Mouse (Mus musculus) lung, embryonic 15.5 days (tissue): ENCODE results near the gene Pgap3. TPM values are rescaled to one million over a fixed set of nuclear protein-coding genes. Genes with fewer than 3 reads are reported as not detected.
A peak's percentile ranks its signal among the peaks of the same experiment; 100 is the strongest.

Source experiments
- ATAC-seq: fragments of 200-750 bp; cut with Nextera tagmentation; 2 replicates; pipeline ENCODE4 v1.8.0; 2017; ENCODE audit warnings: moderate number of reproducible peaks, borderline replicate concordance; ENCODE audit not compliant: low FRiP score, low TSS enrichment; ENCODE audit errors: extremely low read depth
- H3K27ac ChIP-seq: fragments of 300-500 bp; sonication (generic); 2 replicates; pipeline ENCODE4 v1.5.1; 2015; ENCODE audit warnings: moderate library complexity, mild to moderate bottlenecking, inconsistent platforms
- H3K27me3 ChIP-seq: fragments of 300-500 bp; sonication (generic); 2 replicates; pipeline ENCODE4 v1.6.1; 2015; ENCODE audit warnings: inconsistent platforms
- H3K36me3 ChIP-seq: fragments of 300-500 bp; sonication (generic); 2 replicates; pipeline ENCODE4 v1.6.1; 2015; ENCODE audit warnings: inconsistent platforms
- H3K4me1 ChIP-seq: fragments of 300-500 bp; sonication (generic); 2 replicates; pipeline ENCODE4 v1.6.1; 2015; ENCODE audit warnings: inconsistent platforms
- H3K4me2 ChIP-seq: fragments of 300-500 bp; sonication (generic); 2 replicates; pipeline ENCODE4 v1.6.1; 2015; ENCODE audit warnings: inconsistent platforms, mild to moderate bottlenecking, moderate library complexity
- H3K4me3 ChIP-seq: fragments of 300-500 bp; sonication (generic); 2 replicates; pipeline ENCODE4 v1.5.1; 2015; ENCODE audit warnings: mild to moderate bottlenecking, inconsistent platforms
- H3K9ac ChIP-seq: fragments of 300-500 bp; sonication (generic); 2 replicates; pipeline ENCODE4 v1.6.1; 2015; ENCODE audit warnings: inconsistent platforms
- H3K9me3 ChIP-seq: fragments of 300-500 bp; sonication (generic); 2 replicates; pipeline ENCODE4 v1.6.1; 2016; ENCODE audit warnings: inconsistent platforms
- WGBS: fragments of 180-500 bp; shearing (Covaris S2); methylation state at CpG from one replicate; pipeline ENCODE4 v1.1.7; 2015; 5-methylcytosine and 5-hydroxymethylcytosine counted together
- polyA plus RNA-seq: library from polyadenylated mRNA; unstranded; fragments of >200 nt; fragmentation: Nextera tagmentation; extraction: Ambion mirVana; gene quantifications from 2 replicates; pipeline ENCODE4 v1.2.1, GENCODE M21; 2015

Pgap3 gene
- polyA plus RNA-seq, 1 experiment from 2014 or later: 14.7 TPM

DNA sequence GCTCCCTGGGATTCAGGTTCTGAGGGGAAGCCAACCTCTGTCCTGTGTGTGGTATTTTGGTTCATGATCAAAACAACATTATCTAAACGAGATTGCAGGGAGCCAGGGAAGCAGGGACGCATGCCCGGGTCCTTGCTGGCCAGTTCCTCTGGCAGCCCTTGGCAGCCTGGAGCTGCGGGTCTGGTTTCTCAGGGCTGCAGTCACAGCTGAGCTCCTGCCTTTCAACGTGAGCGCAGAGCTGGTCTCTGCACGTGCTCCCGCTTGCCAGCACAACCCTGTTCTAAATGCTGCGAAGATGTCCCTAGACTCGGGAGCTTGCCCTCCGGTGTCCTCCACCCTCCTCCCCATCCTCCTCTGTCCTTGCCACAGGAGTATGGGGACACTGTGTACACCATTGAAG, 22.5 kb downstream of the Pgap3 start:
- peaks cover 8% of the 10 kb centered on the region for H3K4me1 ChIP-seq

DNA sequence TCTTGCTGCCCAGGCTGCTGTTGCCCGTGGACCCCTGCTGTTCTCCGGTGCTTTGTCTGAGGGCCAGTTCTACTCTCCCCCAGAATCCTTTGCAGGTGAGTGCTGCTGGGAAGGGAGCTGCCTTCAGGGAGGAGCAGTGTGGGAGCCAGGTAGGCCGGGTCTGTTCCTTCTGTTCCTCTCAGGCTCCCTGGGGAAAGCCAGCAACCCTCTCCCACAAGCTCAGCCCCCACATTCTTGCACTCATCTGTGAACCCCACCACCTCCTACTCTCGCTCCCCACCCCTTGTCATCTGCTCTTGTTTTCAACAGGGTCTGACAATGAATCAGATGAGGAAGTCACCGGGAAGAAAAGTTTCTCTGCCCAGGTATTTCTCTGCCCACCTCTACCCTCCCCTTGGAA, 23.5 kb downstream of the Pgap3 start:
- Histone ChIP-seq H3K4me2 (no peak overlapping the region), H3K9ac (no peak overlapping the region), H3K4me1 (peaks cover 10% of the 10 kb centered on the region), H3K27me3 (no peaks in the 10 kb centered on the region), H3K9me3 (no peaks in the 10 kb centered on the region), H3K27ac (no peak overlapping the region), H3K4me3 (no peak overlapping the region), H3K36me3 (peaks cover 61% of the 10 kb centered on the region)
- 76% methylated on average over 5 of the region's 5 CpGs for WGBS
- ATAC-seq: no peak

More for the DNA sequence above, 22.5 kb downstream of the Pgap3 start:
- H3K9me3 ChIP-seq: no peaks in the 10 kb centered on the region
- H3K36me3 ChIP-seq: peaks cover 59% of the 10 kb centered on the region
- H3K27ac ChIP-seq: no peak overlapping the region
- no peak for ATAC-seq
- WGBS: 78% methylated on average over 11 of the region's 11 CpGs
- no peak overlapping the region for H3K4me3 ChIP-seq
- H3K4me2 ChIP-seq: no peak overlapping the region
- H3K27me3 ChIP-seq: no peaks in the 10 kb centered on the region
- no peak overlapping the region for H3K9ac ChIP-seq

DNA sequence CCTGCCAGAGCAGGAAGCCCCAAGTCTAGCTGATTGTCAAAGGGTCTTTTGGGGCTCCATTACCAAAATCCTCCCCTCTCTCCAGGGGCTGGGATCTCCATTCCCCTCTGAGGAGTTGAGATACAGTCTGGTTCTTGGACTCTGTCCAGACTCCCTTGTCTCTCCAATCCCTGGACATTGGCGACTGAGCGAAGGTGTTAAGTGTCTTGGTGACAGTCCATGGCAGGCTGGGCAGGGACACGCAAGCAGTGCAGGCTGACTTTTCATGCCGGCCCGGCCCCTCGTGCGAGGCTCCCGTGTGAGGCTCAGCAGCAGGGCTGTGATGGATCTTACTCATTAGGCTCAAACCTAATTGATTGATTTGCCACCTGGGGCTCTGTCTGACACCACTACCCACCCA, 26.0 kb downstream of the Pgap3 start:
- Histone ChIP-seq H3K4me1 (0 out of 2 replicates have a peak, but pooled peaks cover 3% of the 10 kb centered on the region), H3K36me3 (peaks cover 51% of the 10 kb centered on the region)
- ATAC-seq: no peak

DNA sequence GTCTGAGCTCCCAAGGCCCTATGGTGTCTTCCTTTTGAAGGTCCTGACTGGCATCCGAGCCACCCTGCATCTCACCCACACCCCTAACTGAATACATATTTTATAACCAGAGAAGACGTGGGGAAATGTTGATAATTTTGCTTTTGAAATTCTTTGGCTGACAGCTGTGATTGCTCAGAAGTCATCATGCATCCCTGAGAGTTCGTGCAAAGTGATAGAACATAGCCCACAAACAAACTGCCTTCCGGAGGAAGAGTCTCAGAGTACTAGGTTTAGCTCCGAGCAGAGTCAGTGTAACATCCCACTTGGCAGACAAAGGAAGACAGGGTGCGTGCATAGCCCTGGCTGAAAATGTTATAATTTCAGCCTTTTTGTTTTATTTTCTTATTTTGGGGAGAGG, 27.0 kb downstream of the Pgap3 start:
- H3K4me2 ChIP-seq: no peak overlapping the region
- no peak overlapping the region for H3K9ac ChIP-seq
- 68% methylated on average over 6 of the region's 6 CpGs for WGBS
- H3K27ac ChIP-seq: no peak overlapping the region
- H3K4me3 ChIP-seq: no peak overlapping the region
- no peak for ATAC-seq
- no peaks in the 10 kb centered on the region for H3K27me3 ChIP-seq
- 0 out of 2 replicates have a peak, but pooled peaks cover 3% of the 10 kb centered on the region for H3K4me1 ChIP-seq
- peaks cover 41% of the 10 kb centered on the region for H3K36me3 ChIP-seq
- no peaks in the 10 kb centered on the region for H3K9me3 ChIP-seq

More for the DNA sequence above, 26.0 kb downstream of the Pgap3 start:
- Histone ChIP-seq H3K27me3 (no peaks in the 10 kb centered on the region), H3K9me3 (no peaks in the 10 kb centered on the region), H3K4me3 (no peak overlapping the region), H3K27ac (no peak overlapping the region), H3K9ac (no peak overlapping the region), H3K4me2 (no peak overlapping the region)
- WGBS: 64% methylated on average over 8 of the region's 8 CpGs

DNA sequence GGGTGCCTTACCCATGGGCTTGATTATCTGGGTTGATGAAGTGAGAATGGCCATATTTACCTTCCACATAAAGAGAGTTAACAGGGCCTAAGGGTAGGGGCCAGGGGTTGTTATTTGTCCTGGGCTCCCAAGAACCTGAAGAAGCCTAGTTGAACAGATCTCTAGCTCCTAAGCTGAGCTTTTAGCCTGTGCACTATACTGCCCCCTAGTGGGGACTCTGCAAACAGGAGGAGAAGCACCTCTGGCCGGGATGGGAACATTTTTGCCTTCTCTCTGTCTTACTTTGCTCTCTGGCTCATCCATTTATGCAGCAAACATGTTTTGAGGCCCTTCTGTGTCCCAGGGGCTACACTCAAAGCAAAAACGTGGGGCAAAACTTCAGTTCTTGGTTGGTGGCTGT, 27.9 kb downstream of the Pgap3 start:
- Histone ChIP-seq H3K4me3 (no peak overlapping the region), H3K9me3 (no peaks in the 10 kb centered on the region), H3K4me1 (0 out of 2 replicates have a peak, but pooled peaks cover 3% of the 10 kb centered on the region), H3K27ac (no peak overlapping the region), H3K27me3 (no peaks in the 10 kb centered on the region), H3K4me2 (no peak overlapping the region), H3K9ac (no peak overlapping the region), H3K36me3 (peaks cover 34% of the 10 kb centered on the region)
- WGBS: 2% methylated on average over 2 of the region's 2 CpGs
- ATAC-seq: no peak

DNA sequence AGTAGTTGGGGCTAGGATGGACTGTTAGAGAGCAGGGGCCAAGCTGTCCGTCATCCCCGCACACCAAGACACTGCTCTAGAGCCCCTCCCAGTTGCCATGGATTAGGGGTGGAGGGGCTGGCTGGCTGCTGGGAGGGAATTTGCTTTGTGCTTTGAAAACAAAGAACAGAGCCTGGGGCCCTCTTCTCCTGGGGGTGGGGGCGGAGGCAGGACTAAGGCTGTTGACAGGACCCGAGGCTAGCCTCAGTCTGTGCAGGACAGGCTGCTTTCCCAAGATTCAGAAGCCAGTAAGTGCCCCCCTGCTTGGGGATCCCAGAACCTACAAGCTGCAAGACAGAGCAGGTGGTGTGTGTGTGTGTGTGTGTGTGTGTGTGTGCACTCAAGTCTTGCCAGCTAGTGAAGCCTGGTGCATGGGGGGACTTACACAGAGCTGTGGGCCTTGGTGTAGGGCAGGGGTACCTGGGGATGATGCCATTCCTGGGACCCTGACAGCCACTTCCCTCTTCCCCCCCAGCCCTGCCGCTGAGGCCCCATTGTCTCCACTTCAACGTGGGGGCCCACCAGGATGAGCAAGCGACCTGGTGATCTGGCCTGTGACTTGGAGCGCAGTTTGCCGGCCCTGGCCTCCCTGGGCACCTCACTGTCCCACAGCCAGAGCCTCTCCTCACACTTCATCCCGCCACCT, 28.6 kb downstream of the Pgap3 start:
- no peaks in the 10 kb centered on the region for H3K9me3 ChIP-seq
- no peak overlapping the region for H3K9ac ChIP-seq
- H3K4me2 ChIP-seq: no peak overlapping the region
- H3K27me3 ChIP-seq: no peaks in the 10 kb centered on the region
- H3K36me3 ChIP-seq: peaks cover 28% of the 10 kb centered on the region
- peak; percentile 13; the same call in 1 of the 2 replicates for ATAC-seq
- H3K4me3 ChIP-seq: no peak overlapping the region
- 0 out of 2 replicates have a peak, but pooled peaks cover 3% of the 10 kb centered on the region for H3K4me1 ChIP-seq
- 56% methylated on average over 10 of the region's 10 CpGs for WGBS
- H3K27ac ChIP-seq: no peak overlapping the region

DNA sequence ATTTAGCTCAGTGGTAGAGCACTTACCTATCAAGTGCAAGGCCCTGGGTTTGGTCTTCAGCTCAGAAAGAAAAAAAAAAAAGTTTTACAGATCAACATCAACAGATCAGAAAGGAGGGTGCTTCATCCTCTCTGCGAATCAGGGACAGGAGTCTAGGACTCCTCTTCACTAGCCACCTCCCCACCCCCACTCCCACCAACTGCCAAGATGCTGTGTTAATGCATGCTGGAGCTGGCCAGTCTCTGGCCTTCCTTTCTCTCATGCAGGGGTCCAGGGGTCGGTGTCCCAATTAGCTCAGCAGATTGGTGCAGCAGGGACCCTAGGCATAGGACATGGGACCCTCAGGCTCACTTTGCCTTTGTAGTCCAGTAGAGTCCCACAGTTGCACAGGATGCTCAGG, 29.7 kb downstream of the Pgap3 start:
- Histone ChIP-seq H3K4me3 (no peak overlapping the region), H3K4me2 (no peak overlapping the region), H3K9ac (no peak overlapping the region), H3K27ac (no peak overlapping the region), H3K36me3 (peaks cover 17% of the 10 kb centered on the region), H3K27me3 (no peaks in the 10 kb centered on the region), H3K9me3 (no peaks in the 10 kb centered on the region), H3K4me1 (0 out of 2 replicates have a peak, but pooled peaks cover 3% of the 10 kb centered on the region)
- WGBS: 88% methylated on average over 2 of the region's 2 CpGs
- no peak for ATAC-seq

DNA sequence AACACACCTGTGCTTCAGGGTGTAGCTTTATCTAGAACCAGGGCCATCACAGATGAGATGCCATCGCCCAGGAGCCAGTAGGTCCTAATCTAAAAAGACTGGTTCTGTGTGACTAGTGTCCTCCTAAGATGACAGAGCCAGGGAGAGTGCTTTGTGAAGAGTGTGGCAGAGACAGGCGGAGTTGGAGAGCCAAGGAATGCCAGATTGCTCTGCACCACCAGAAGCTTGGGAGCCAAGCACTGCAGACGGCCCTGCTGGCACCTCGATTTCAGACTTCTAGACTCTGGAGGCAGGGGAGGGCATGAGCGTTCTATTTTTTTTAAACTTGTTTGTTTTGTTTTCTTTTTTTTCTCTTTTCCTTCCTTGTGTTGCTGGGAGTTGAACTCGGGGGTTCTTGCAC, 31.0 kb downstream of the Pgap3 start:
- no peak for ATAC-seq
- Histone ChIP-seq H3K27me3 (no peaks in the 10 kb centered on the region), H3K4me3 (no peak overlapping the region), H3K9ac (no peak overlapping the region), H3K9me3 (no peaks in the 10 kb centered on the region), H3K36me3 (peaks cover 4% of the 10 kb centered on the region; the same call in 1 of the 2 replicates), H3K27ac (no peak overlapping the region), H3K4me2 (no peak overlapping the region), H3K4me1 (peaks cover 4% of the 10 kb centered on the region)
- WGBS: 72% methylated on average over 6 of the region's 6 CpGs

DNA sequence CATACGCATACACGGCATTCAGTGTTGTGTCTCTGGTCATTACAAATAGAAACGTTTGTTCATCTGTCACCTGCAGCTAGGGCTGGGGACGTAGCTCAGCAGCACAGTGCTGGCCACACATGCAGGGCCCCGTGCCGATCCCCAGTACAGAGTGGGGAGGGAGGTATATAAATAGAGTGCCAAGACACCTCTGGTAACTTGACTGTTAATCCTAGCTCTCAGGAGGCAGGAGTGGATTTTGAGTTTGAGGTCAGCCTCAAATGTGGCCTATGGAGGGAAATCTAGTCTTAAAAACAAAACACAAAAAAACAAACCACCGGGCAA, 32.5 kb downstream of the Pgap3 start:
- no peaks in the 10 kb centered on the region for H3K27me3 ChIP-seq
- H3K4me3 ChIP-seq: no peak overlapping the region
- 72% methylated on average over 7 of the region's 7 CpGs for WGBS
- no peak overlapping the region for H3K27ac ChIP-seq
- 0 out of 2 replicates have a peak, but pooled peaks cover 2% of the 10 kb centered on the region for H3K36me3 ChIP-seq
- no peak overlapping the region for H3K9ac ChIP-seq
- H3K4me2 ChIP-seq: no peak overlapping the region
- ATAC-seq: no peak
- H3K4me1 ChIP-seq: peaks cover 19% of the 10 kb centered on the region
- H3K9me3 ChIP-seq: no peaks in the 10 kb centered on the region

DNA sequence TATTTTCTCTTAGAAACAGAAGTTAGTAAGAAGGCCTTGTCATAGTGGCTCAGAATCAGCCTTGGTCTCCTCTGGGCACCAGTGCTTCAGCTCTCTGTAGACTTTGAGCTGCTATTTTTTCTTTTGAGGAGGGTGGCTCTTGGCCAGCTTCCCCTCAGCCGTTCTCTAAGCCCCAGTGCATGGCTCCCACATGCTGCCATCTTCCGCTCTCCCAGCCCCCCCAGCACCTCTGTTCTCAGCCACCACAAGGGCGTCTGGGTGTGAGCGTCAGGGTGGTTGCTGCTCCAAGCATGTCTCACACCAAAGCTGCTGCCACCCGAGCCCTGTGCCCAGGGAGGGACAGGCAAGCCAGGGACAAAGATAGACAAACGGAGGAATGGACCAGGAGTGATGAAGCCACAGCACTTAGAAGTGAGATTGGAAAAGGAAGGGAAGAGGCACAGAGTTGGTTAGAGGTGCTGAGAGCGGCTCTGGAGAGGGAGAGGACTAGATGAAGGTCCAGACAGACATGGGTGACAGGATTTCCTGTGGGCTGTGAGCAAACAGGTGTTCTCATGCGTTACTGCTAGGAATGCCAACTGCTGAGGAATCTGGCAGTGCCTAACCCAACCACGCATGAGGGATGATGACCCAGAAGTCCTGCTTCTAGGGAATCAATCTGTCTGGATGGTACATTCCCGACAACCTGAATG, 33.0 kb downstream of the Pgap3 start:
- Histone ChIP-seq H3K9ac (no peak overlapping the region), H3K36me3 (no peaks in the 10 kb centered on the region), H3K9me3 (no peaks in the 10 kb centered on the region), H3K4me3 (no peak overlapping the region), H3K27me3 (no peaks in the 10 kb centered on the region), H3K4me2 (no peak overlapping the region), H3K4me1 (peaks cover 21% of the 10 kb centered on the region), H3K27ac (no peak overlapping the region)
- no peak for ATAC-seq
- WGBS: 71% methylated on average over 10 of the region's 10 CpGs

DNA sequence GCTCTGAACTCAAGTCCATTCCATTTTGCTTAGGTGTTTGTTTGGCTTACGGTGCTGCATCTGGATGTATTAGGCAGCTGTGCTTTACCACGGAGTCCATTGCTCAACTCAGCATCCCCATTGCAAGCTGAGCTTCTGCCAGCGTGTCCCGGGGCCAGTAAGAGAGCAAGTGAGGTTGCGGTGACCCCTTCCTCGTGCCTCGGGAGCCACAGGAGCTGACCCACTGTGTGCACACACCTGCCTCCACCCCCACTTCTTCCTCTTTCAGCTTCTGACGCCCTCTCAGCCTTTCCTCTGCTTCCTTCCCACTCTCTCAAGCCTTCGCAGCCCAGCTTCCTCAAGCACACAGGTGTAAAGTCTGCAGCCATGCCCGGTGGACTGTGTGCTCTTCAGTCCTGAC, 34.0 kb downstream of the Pgap3 start:
- WGBS: 67% methylated on average over 10 of the region's 10 CpGs
- H3K27ac ChIP-seq: no peak overlapping the region
- no peak for ATAC-seq
- H3K36me3 ChIP-seq: no peaks in the 10 kb centered on the region
- H3K9me3 ChIP-seq: no peaks in the 10 kb centered on the region
- no peak overlapping the region for H3K9ac ChIP-seq
- peaks cover 22% of the 10 kb centered on the region for H3K4me1 ChIP-seq
- no peak overlapping the region for H3K4me3 ChIP-seq
- no peak overlapping the region for H3K4me2 ChIP-seq
- no peaks in the 10 kb centered on the region for H3K27me3 ChIP-seq

DNA sequence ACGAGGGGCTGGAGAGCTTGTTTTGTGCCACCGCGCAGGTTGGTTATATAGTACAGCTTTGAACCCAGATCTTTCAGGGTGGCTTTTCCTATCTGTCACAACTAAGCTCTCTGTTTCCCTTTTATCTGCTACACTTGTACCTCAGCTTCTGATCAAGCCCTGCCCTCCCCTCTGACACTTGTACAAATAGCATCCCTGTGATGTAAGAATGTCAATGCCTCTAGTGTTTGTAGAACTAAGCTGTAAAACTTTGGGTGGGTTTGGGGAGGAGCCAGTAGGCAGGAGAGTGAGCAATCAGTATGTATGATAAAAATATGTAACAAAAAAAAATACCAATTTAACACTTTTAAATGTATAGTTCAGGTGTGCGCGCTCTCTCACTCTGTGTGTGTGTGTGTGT, 35.9 kb downstream of the Pgap3 start:
- no peaks in the 10 kb centered on the region for H3K36me3 ChIP-seq
- H3K4me2 ChIP-seq: no peak overlapping the region
- H3K4me3 ChIP-seq: no peak overlapping the region
- H3K27me3 ChIP-seq: no peaks in the 10 kb centered on the region
- 66% methylated on average over 5 of the region's 5 CpGs for WGBS
- peaks cover 33% of the 10 kb centered on the region for H3K4me1 ChIP-seq
- peak overlapping the region; percentile 85 for H3K27ac ChIP-seq
- H3K9ac ChIP-seq: no peak overlapping the region
- H3K9me3 ChIP-seq: no peaks in the 10 kb centered on the region
- ATAC-seq: no peak
